Mouse (Mus musculus) thymus, postnatal 4 days (tissue): ENCODE results near the gene March8.
A peak's percentile ranks its signal among the peaks of the same experiment; 100 is the strongest.

Source experiments
- DNase-seq: peaks from one replicate; pipeline ENCODE4 v3.0.0; 2021

The March8 gene

DNA sequence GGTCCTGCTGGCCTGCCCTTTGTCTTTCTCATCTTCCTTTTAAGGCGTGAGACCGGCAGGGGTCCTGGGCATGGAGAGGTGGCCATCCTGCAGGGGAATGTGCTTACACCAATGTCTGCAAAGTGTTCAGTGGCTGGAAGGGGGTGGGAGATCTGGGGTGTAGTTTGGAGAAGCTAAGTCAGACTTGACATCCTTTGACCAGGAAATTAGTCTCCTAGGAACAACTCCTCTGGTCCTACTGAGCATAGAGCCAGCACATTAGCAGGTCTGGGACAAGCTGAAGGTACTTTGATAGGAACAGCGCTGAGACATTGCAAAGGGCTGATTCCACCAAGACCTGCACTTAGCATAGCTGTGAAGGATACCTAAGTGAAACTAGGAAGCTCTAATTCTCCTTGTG is 73.9 kb downstream of the March8 start:
- DNase-seq, result no peak

DNA sequence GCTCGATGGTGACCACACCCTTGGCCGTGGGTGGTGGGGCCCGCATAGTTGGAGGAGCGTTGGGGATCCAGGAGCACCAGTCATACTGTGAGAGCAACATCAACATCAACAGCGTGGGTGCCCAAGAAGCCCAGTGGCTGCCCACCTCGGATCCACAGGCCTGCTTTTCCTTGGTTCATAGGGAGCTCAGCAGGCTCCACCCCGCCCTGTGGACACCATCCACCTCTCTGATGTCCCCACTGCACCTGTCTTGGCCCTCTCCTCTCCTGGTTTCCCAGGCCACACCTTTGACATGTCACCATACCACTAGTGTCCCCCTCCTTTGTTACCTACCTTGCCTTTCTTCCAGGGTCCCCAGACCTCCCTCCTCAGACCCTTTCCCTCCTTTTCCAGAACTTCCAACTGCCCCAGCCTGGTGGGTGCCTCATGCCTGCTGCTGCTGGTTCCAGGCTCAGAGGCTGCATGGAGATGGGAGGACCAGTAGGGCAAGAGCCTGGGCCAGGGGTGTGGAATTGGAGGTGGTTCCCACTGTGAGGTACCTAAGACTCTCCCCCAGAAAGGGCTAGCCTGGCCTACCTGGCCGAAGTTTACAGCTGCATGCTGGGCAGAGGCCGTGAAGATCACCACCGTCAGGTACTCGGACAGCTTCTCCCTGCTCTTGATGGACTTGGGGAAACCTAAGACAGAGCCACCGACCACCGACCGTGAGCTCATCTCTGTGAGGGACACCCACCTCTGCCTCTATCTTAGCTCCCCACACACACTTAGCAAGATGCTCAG is 74.9 kb downstream of the March8 start:
- DNase-seq, result no peak

DNA sequence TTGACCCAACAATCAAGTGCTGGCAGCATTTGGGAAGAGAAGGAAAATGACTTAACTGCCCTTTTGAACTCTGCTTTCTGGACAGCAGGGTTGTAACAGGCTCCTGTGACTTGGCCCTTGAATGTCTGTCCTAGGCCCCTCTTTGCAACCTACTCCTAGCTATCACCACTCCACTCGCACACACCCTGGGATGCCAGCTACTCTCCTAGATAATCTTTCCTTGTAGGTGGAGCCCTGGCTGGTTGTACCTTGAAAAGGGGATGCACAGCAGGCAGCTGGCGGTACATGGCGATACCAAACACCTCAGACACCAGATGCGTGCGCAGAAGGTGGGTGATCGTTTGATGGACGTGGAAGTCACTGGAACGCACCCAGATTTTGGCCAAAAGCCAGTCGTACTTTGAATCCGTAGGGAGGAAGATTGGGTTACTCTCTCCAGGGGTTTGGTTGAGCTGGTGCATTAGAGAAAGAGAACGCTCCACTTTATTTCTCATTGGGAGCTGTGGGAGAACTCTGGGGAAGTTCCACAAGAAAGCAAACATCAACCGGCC is 77.4 kb downstream of the March8 start:
- DNase-seq, result no peak

DNA sequence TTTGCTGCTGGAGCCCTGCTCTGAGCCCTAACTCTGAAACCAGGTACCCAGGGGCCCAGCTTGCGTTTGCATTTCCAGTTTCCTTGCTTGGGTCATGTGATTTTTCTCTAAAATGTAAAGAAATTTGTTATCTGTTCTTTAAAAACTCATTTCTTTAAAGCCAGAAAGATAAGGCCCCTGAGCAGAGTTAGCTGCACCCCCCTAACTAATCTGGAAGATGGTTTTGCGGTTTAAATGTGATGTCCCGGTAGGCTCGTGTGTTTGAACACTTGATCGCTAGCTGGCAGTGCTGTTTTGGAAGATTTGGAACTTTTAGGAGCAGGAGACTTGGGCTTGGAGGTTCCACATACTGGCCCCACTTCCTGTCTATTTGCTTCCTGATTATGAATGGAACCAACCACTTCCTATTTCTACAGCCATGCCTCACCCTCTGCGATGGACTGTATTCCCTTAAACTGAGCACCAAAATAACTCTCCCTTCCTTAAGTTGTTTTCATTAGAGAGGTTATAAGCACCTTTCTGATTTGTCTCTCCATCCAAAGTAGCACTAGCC is 78.3 kb downstream of the March8 start:
- no peak for DNase-seq

DNA sequence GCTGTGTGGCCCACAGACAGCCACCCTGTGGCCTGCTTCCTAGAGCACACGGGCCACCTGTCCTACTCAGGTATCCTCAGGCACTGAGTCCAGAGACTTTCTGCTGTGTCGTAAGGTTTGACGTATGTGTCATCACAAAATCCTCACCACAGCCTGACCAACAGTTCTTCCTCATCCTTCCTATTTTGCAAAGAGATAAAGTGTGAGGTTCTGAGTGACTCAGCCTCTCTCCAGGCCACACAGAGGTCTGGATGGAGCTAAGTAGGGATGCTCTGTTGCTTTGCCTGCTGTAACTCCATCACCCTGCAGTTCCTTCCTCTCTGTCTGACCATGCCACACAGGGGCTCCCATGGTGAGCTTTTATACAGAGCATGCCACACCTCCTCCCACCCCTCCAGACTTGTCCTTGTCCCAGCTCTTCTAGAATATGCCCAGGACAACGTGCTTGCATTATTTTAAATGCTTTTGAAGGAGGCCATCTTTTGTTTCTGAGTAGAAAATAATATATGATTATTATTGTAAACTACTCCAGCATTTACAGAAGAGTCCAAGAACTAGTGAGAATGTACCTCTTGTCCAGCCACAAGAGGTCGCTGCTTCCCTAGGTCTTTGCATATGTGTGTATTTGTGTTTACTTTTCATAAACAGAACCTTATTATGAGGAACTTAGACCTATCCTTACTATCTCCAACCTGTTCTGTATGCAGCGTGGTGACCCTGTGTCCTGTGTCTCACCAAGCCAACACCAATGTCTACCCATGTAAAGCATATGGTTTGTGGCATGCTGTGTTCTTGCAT is 79.9 kb downstream of the March8 start:
- peak; percentile 65 for DNase-seq

DNA sequence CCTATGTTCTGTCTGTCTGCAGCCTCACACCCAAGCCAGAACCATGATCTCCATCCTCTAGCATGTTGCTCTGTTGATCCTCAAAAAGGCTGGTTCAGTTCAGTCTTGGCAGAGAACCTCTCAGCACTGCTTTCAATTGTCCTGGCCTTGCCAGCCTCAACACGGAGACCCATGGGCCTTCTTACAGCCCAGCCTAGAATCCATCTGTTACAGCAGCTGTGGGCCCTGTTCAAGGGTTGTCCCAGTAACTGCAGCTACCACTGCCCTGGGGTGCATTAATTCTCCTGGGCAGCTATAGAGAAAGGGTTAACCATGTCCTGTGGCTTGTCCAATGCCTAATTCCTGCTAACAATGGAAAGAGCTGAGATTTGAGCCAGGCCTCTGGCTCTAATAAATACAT is 80.7 kb downstream of the March8 start:
- no peak for DNase-seq

DNA sequence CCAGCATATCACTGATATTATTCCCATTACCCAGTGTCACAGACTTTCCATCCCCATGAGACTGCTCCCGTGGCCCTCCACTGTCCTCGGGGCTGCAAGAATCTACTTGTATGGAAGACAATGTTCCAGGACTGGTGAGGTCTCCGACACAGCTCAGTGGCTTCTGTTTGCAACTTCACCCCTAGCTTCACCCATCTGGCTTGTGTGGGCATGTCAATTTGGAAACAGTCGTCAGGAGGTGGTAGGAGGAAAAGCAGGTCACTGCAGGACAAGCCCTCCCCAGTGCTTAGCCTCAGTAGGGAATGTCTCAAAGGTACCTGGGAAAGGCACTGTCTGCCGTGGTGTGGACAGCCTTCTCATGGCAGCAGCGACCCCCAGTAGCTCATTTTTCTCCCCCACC is 81.9 kb downstream of the March8 start:
- DNase-seq, result no peak

DNA sequence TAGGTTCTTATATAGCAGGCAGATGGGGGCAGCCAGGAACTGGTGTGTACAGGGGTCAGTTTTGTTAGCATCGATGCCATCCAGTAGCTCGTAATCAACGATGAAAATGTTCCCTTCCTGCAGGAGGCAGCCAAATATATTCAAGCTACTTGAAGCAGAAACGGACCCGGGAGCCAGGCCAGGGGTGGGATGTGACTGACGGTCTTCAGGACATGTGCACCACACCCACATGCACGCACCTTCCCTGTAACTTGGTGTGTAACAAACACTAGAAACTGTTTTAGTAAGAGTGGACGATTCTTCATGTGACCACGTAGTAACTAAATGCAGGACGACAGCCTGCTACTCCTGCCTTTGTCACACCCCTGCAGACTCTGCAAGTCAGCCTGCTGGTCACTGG is 82.4 kb downstream of the March8 start:
- DNase-seq, result no peak

DNA sequence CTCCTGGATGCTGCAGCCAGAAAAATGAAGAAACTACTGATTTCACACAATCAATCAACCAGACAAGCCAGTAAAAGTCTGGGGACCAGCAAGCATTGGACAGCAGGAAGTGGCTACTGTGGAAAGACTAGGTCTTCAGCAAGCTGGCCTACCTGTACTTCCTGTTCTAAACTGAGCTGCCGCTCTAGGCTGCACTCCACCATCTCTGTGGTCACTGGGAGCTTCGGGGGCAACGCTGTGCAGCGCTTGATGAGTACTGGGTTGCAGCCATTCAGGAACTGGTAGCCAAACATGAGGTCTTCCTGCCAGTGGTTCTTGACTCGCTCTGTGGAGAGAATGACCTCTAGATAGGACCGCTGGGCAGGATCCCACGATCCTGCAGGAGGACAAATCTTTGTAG is 85.2 kb downstream of the March8 start:
- DNase-seq, result no peak

DNA sequence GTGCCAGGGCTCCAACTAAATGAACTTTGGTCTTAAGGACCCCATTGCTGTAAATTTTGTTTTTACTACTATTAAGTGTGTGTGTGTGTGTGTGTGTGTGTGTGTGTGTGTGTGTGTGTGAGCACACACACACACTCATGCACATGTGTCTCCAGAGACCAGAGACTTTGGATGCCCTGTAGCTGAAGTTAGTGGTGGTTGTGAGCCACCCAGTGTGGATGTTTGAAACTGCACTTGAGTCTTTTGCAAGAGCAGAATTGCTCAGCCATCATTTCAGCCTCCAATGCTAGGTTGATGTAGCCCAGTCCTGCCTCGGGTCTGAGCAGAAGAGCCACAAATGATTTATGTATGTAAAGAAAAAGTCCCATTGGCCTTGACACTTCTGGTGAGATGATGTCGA is 85.8 kb downstream of the March8 start:
- DNase-seq, result peak; percentile 50

DNA sequence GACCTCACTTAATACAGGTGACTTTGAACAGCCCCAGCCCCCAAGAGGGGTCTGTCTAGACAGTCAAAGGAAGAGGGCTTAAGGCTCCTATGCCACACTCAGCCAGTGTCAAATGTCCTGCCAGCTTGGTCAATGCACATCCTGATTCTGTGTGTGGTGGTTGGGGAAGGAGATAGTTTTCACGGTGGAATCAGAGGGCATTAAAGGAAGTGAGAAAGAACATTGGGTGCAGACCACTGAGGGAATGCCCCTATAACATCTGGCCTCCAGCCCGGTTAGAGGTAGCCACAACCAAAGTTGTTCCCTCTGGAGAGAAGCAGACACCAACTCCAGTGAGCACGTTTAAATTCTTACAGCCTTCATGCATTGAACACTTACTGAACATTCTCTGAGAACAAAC is 89.7 kb downstream of the March8 start:
- DNase-seq, result no peak

DNA sequence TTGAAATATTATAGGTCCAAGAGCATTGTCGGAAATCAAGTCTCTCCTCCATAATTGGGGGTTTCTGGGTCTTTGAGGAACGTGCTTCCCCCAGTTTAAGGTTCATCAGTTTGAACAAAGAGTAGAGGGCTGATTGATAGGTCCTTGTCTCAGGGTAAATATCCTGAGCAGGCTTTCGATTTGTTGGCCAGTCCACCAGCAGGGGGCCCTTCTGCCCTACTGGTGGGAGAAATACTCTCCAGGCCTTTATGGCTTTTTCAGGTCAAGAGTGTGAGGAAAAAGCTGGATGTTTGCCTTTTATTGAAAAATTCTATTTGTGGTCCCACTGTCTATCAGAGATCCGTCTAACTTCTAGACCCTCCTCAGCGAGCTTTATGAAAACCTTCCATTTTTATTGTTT is 90.5 kb downstream of the March8 start:
- peak; percentile 24 for DNase-seq

DNA sequence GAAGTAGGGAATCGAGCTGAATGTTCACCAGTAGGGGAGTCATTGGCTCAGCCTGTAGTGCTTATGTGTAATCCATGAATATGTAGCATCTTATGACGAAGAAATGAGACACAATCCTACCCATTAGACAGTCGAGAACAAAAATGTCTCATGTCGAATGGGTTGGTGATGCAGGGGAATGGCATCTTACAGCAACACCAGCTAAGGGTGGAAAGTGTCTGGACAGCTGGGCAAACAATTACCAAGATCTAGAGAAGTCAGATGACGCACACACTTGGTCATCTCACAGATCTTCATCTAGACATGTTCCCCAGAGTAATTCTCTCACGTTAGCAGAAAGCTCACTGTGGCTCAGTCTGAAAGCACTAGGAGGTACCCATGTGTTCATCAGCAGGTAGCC is 101.0 kb downstream of the March8 start:
- no peak for DNase-seq

DNA sequence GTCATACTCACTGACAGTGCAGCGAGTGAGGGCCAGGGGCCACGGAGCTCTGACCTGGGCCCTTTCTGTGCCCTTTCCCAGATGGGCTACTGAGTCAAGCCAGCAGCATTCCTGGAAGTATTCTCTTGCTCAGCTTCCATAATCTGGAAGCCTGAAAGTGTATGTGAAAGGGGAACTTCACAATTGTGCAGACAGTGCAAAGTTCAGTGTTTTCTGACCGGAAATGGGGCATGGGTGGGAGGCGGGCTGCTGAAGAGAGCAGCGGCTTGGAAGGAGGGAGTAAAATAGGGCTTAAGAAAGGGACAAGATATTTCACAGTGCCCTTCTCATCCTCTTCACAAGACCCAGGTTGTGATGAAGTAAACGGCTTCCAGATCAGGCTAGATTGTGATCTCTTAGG is 101.7 kb downstream of the March8 start:
- no peak for DNase-seq

DNA sequence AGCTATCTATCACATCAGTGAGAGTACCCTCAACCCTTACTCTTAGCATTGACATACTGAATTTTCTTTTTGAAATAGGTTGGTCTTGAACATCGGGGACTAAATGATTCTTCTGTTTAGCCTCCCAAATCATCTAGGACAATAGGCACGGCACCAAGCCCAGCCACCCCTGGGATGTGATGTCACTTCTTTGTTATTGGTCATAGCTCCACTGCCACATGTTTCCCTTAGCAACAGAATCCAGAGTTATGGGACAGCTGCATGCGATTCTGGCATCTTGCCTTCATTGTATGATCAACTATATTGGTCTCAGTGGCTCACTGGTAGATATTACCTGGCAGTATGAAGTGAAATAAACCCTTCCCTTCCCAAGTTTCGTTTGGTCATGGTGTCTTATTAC is 102.6 kb downstream of the March8 start:
- DNase-seq, result no peak

DNA sequence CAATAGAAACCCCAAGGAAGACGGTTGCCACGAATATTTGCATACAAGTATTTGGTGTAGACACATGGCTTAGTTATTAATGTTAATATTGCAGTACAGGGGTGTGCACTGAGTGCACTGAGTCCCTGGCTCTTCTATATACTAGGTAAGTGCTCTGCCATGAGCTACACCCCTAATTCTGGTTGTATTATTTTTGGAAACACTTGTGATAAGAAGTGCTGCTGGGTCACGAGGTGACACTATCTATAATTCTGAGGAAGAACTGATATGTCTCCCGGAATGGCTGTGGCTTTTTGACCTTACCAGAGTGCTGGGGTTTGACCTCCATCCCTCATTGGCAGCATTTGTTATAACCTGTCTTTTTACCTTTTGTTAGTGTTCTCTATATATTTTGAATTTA is 103.0 kb downstream of the March8 start:
- no peak for DNase-seq

DNA sequence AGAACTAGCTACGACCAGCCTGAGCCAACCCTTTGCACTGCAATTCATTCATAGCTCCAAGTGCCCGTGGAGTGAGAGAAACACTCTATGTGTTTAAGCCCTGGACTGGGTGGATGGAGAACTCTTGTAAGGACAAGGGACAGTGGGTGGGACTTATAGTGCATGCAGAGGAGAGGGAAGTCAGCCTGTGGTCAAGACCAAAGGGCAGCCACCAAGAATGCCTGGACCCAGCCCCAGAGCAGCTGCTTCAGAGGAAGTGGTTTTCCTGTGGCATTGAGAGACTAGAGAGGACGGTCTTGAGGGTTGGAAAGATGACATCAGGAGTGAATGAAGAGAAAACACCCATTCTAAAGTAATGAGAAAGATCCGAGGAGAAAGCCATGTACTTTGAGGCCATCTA is 118.0 kb downstream of the March8 start:
- DNase-seq, result no peak

DNA sequence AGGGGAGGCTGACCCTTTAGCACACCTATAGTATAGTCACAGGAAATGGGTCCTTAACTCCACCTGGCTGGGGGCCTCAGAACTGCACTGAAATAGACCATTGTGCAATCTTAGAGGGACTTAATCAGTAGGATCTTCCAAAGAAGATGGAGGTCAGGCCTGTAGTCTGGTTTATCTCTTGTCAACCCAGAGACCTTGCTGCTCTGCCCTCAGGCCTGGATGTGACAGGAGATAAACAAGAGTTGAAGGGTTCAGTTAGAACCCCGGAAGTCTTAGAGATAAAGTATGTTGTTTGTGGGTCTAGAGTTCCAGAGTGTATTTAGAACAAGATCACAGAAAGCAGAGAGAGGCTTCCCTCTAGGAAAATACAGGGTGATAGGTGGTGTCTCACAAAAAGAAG is 118.7 kb downstream of the March8 start:
- peak; percentile 43 for DNase-seq

DNA sequence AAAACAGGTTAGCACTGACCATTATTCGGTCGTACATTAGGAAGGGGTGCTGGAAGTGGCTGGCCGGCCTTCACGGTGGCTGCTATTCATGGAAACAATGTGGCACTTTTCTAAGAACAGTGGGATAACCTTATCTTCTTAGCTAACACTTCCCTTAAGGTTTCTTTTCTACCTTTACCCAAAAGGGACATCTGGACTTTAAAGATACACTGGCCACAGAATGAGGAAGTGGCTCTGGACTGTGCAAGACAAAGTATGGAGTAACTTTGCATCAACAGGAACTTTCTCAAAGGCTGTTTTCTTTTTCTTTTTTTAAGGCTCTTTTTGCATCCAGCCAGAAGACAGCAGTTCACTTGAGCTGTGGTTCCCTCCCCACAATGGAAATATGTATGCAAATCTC is 120.9 kb downstream of the March8 start:
- DNase-seq, result no peak
